Mouse (Mus musculus): Measurements from ENCODE around the gene Cpeb3. TPM values are rescaled to one million over a fixed set of nuclear protein-coding genes. Genes with fewer than 3 reads are reported as not detected.
A peak's percentile ranks its signal among the peaks of the same experiment; 100 is the strongest.

Gene Cpeb3
- polyA plus RNA-seq, 1 experiment from 2014 or later, result 9.8 TPM

DNA sequence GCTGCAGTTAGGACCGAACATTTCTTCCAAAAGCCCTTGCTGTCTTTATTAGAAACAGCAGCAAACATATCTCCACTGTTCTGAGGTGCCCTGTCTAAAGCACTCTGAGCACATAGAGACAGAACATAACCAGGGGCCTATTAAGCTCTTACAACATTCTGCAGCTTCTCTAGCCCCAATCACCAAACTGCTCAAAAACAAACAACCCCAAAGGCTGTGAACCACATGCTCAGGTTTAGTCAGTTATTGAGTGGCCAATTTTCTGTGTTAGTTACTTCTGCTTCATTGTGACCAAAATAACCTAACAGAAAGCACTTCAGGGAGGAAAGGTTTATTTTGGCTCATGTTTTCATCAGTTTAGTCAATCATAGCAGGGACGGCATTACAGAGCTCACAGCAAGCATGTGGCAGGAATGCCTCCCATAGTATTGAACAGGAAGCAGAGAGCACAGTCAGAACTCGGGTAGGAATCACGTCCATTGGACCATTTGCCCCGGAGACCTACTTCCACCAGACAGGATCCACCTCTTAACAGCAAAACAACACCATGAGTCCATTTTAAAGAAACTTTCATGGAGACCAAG lies 15.8 kb downstream of the Cpeb3 start:
- H3K27ac ChIP-seq (ENCODE audit: low read length), result no peak overlapping the region
- H3K4me1 ChIP-seq (replicated peaks; ENCODE audit: control insufficient read depth, insufficient read depth, low read length), result no peaks in the 10 kb centered on the region
- ATAC-seq, result no peak
- H3K9ac ChIP-seq (replicated peaks; ENCODE audit: low read depth, low read length), result no peak overlapping the region
- no peaks in the 10 kb centered on the region for H3K9me3 ChIP-seq (ENCODE audit: control insufficient read depth, low read length)
- WGBS, result 80% methylated on average over 5 of the region's 5 CpGs
- no peak overlapping the region for H3K4me3 ChIP-seq (replicated peaks; ENCODE audit: low read length)
- H3K36me3 ChIP-seq (ENCODE audit: control insufficient read depth, insufficient read depth), result no peaks in the 10 kb centered on the region
- H3K4me2 ChIP-seq (ENCODE audit: low read length), result no peak overlapping the region
- H3K27me3 ChIP-seq (replicated peaks; ENCODE audit: control insufficient read depth, insufficient read depth, low read length), result no peaks in the 10 kb centered on the region

DNA sequence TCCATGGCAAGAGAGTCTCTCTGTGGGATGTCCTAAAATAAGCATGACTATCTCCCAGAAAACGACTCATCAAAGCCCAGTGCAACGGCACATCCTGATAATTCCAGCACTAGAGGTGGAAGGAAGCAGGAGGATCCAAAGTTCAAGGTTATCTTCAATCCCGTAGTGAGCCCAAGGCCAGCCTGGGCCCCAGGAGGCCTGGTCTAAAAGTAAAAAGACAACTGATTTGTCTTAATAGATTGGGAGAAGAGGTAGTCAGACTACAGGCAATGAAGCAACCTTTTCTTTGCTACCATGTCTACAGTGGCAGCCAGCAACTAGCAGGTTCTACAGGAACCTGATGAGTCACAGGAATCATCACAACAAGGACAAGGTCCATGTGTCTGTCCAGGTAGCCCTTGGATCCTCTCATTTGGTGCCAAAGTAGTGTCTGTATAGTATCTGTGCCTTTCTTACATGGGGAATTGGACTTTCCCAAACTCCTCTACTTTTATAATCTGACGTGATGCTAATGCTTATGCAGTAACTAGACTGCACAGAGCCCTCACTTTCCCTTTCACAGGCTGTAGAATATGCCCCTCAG lies 19.9 kb downstream of the Cpeb3 start:
- H3K27me3 ChIP-seq (replicated peaks; ENCODE audit: control insufficient read depth, insufficient read depth, low read length), result no peaks in the 10 kb centered on the region
- H3K4me2 ChIP-seq (ENCODE audit: low read length), result no peak overlapping the region
- WGBS, result 84% methylated on average over 4 of the region's 4 CpGs
- no peaks in the 10 kb centered on the region for H3K4me1 ChIP-seq (replicated peaks; ENCODE audit: control insufficient read depth, insufficient read depth, low read length)
- no peak overlapping the region for H3K4me3 ChIP-seq (replicated peaks; ENCODE audit: low read length)
- H3K9me3 ChIP-seq (ENCODE audit: control insufficient read depth, low read length), result no peaks in the 10 kb centered on the region
- no peak overlapping the region for H3K9ac ChIP-seq (replicated peaks; ENCODE audit: low read depth, low read length)
- H3K36me3 ChIP-seq (ENCODE audit: control insufficient read depth, insufficient read depth), result no peaks in the 10 kb centered on the region
- no peak for ATAC-seq
- no peak overlapping the region for H3K27ac ChIP-seq (ENCODE audit: low read length)

DNA sequence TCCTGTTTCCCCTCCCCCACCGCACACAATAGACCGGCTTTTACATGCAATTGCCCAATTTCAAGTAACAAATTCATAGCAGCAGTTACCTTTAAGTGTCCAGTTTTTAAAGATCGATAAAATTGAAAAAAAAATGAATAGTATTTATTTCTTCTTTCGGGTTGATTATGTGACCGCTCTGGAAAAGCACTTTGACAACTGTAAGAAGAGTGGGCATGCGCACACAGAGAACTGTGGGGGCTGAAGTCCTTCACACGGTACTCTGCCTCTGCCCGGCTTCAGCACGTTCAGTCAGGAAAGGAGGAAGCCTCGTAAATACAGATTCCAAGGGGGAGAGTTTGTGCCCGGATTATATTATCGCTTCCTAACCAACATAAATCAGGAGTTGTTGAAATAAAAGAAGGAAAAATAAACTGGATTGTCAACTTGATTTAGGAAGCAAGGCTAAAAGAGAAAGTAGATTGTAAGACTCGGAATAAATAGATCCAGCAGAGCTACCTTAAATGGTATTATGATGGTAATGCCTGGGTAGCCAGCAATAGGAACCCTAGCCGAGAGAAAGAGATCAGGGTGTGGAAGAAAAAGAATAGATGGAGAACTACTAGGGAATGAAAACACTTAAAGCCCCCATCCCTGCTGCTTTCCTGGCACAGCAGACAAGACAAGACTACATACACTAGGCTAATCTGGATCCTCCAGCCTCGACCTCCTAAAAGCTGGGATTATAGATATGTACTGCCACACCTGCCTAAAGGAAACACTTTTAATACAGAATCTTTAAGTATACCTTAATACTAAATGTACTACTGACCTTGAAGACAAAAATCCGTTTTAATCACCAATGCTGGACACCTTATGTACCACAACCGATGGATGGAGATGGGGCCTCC lies 30.3 kb downstream of the Cpeb3 start:
- peak overlapping the region; percentile 29; the same call in 1 of the 2 replicates for H3K27ac ChIP-seq (ENCODE audit: low read length)
- H3K4me2 ChIP-seq (ENCODE audit: low read length), result peak overlapping the region; percentile 44
- WGBS, result 17% methylated on average over 17 of the region's 17 CpGs
- ATAC-seq, result peak; percentile 82
- H3K9ac ChIP-seq (replicated peaks; ENCODE audit: low read depth, low read length), result peak overlapping the region; percentile 18; the same call in 1 of the 2 replicates
- no peaks in the 10 kb centered on the region for H3K9me3 ChIP-seq (ENCODE audit: control insufficient read depth, low read length)
- no peaks in the 10 kb centered on the region for H3K36me3 ChIP-seq (ENCODE audit: control insufficient read depth, insufficient read depth)
- peak overlapping the region; percentile 50 for H3K4me3 ChIP-seq (replicated peaks; ENCODE audit: low read length)
- no peaks in the 10 kb centered on the region for H3K27me3 ChIP-seq (replicated peaks; ENCODE audit: control insufficient read depth, insufficient read depth, low read length)
- peaks cover 19% of the 10 kb centered on the region for H3K4me1 ChIP-seq (replicated peaks; ENCODE audit: control insufficient read depth, insufficient read depth, low read length)

DNA sequence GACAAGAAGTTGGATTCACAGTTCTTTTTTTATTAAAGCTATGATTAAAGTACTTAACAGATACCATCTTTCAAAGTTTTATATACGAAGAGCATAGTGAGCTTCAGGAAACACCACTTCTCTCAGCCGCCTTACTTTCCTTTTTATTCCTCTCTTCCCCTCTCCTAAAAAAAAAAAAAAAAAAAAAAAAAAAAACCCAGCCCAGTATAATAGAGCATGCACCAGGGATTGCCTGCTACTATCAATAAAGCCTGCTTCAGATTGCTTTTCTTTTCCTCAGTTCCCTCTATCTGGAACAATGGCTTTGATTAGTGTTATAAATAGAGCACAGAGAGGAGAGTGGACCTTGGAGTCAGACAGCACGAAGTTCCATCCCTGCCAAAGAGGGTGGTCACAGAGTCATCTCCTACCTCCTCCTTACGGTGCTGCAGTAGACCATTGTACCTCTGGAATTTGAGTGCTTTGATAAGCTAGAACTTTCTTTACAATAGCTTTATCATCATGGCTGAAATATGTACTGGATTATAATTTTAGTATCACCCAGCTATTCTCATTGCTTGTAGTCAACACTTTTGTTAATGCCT lies 31.4 kb downstream of the Cpeb3 start:
- Histone ChIP-seq H3K4me2 (ENCODE audit: low read length) (peak overlapping the region; percentile 47), H3K36me3 (ENCODE audit: control insufficient read depth, insufficient read depth) (no peaks in the 10 kb centered on the region), H3K27ac (ENCODE audit: low read length) (no peak overlapping the region), H3K4me1 (replicated peaks; ENCODE audit: control insufficient read depth, insufficient read depth, low read length) (peaks cover 30% of the 10 kb centered on the region), H3K9me3 (ENCODE audit: control insufficient read depth, low read length) (no peaks in the 10 kb centered on the region), H3K27me3 (replicated peaks; ENCODE audit: control insufficient read depth, insufficient read depth, low read length) (no peaks in the 10 kb centered on the region), H3K4me3 (replicated peaks; ENCODE audit: low read length) (peak overlapping the region; percentile 23), H3K9ac (replicated peaks; ENCODE audit: low read depth, low read length) (no peak overlapping the region)
- no peak for ATAC-seq
- WGBS, result 36% methylated on average over 4 of the region's 4 CpGs

DNA sequence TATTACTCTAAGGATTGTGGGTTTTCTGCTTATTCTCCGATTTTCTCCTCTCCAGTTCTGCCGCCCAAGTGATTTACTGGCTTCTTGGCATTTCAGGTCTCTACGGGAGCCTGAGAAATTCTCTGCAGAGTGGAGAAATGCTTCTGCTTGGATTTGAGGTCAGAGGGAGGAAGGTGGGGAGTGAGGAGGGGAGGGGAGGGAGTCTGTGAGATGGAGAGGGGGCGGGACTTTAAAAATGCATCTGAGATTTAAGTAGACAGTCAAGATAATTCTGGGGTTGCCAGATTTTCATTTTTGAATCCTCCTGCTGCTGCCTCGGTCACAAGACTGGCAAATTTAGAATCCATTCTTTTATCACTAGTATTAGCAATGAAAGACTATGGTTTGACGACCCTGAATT lies 32.5 kb downstream of the Cpeb3 start:
- peak overlapping the region; percentile 81 for H3K9ac ChIP-seq (replicated peaks; ENCODE audit: low read depth, low read length)
- no peak for ATAC-seq
- peak overlapping the region; percentile 94 for H3K4me2 ChIP-seq (ENCODE audit: low read length)
- H3K9me3 ChIP-seq (ENCODE audit: control insufficient read depth, low read length), result no peaks in the 10 kb centered on the region
- peak overlapping the region; percentile 77 for H3K4me3 ChIP-seq (replicated peaks; ENCODE audit: low read length)
- no peaks in the 10 kb centered on the region for H3K36me3 ChIP-seq (ENCODE audit: control insufficient read depth, insufficient read depth)
- peak overlapping the region; percentile 93 for H3K27ac ChIP-seq (ENCODE audit: low read length)
- no peaks in the 10 kb centered on the region for H3K27me3 ChIP-seq (replicated peaks; ENCODE audit: control insufficient read depth, insufficient read depth, low read length)
- 8% methylated on average over 6 of the region's 6 CpGs for WGBS
- peaks cover 35% of the 10 kb centered on the region for H3K4me1 ChIP-seq (replicated peaks; ENCODE audit: control insufficient read depth, insufficient read depth, low read length)

DNA sequence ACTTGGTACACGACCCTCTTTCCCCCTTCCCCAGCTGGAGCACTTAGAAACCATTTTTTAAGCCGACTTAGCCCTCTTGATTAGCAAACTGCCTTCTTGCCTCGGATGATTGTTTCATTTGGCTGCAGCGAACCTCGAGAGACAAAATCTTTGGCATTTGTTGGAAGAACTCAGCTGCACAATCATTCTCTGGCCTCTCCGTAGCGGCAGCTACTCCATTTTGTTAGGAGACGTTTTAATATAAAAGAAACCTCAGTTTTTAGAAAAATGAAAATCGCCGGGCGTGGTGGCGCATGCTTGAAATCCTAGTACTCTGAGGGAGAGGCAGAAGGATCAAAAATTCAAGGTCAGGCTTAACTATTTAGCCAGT lies 33.0 kb downstream of the Cpeb3 start:
- Histone ChIP-seq H3K27me3 (replicated peaks; ENCODE audit: control insufficient read depth, insufficient read depth, low read length) (no peaks in the 10 kb centered on the region), H3K36me3 (ENCODE audit: control insufficient read depth, insufficient read depth) (peaks cover 2% of the 10 kb centered on the region; the same call in 1 of the 2 replicates), H3K4me2 (ENCODE audit: low read length) (peak overlapping the region; percentile 94), H3K4me1 (replicated peaks; ENCODE audit: control insufficient read depth, insufficient read depth, low read length) (peaks cover 35% of the 10 kb centered on the region), H3K27ac (ENCODE audit: low read length) (peak overlapping the region; percentile 93), H3K9me3 (ENCODE audit: control insufficient read depth, low read length) (no peaks in the 10 kb centered on the region), H3K4me3 (replicated peaks; ENCODE audit: low read length) (peak overlapping the region; percentile 77), H3K9ac (replicated peaks; ENCODE audit: low read depth, low read length) (peak overlapping the region; percentile 81)
- WGBS, result under 1% methylated on average over 12 of the region's 12 CpGs
- no peak for ATAC-seq

DNA sequence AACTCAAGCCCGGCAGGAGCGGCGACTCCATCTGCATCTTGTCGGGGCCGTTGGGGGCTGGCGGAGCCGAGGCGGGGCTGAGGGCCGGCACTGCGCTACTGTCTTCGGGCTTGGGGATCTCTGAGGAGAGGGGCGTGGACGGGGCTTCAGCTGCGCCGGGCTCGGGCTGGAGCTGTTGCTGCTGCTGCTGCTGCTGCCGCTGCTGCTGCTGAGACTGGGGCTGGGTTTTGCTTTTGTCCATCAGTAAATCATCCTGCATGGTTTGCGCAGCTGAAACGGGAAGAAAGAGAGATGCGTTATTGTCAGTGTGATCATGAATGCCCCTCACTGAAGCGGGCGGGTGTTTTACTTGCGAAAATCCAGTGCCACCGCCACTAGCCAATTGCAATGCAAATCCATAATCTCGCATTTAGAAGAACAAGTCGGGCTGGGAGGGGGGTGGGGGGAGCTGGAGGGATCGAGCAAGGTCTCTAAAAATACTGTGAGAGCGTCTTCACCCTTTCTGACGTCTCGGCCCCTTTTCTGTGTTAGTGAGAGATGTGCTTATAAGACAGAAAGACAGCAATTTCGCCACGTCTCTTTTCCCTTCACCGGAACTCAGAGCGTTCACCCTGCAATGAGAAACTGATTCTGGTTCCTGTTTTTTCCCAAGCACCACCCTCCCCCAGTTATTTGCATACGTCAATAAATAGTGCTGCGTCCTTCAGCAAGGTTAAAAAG lies 33.5 kb downstream of the Cpeb3 start:
- Histone ChIP-seq H3K27ac (ENCODE audit: low read length) (peak overlapping the region; percentile 93), H3K9me3 (ENCODE audit: control insufficient read depth, low read length) (no peaks in the 10 kb centered on the region), H3K9ac (replicated peaks; ENCODE audit: low read depth, low read length) (peak overlapping the region; percentile 81), H3K4me2 (ENCODE audit: low read length) (peak overlapping the region; percentile 94), H3K27me3 (replicated peaks; ENCODE audit: control insufficient read depth, insufficient read depth, low read length) (no peaks in the 10 kb centered on the region), H3K4me3 (replicated peaks; ENCODE audit: low read length) (peak overlapping the region; percentile 77), H3K36me3 (ENCODE audit: control insufficient read depth, insufficient read depth) (peaks cover 2% of the 10 kb centered on the region; the same call in 1 of the 2 replicates), H3K4me1 (replicated peaks; ENCODE audit: control insufficient read depth, insufficient read depth, low read length) (peaks cover 35% of the 10 kb centered on the region)
- ATAC-seq, result peak; percentile 78
- under 1% methylated on average over 34 of the region's 36 CpGs for WGBS

DNA sequence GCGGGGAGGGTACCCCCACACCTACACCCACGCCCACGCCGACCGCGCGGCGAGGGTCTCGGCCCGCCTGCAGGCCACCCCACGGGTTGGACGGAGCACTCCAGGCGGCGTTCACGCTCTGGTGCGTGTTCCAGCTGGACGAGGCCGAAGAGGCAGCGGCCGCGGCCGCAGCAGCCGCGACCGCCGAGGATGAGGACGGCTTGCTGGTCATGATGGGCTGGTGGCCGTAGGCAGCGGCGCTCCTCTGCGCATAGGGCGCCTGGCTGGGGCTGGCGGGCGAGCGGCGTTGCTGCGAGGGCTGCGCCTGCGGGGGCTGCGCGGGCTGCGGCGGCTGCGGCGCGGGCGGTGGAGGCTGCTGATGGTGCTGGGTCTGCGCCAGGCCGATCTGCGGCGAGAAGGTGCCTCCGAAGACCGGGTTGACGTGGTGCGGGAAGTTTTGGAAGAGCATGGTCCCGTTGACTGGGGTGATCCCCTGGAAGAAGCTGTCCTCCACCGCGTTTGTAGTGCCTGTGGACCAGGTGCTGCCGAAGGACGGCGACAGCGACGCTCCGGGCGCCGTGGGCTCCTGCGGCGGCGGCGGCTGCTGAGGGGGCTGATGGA lies 34.2 kb downstream of the Cpeb3 start:
- ATAC-seq, result peak; percentile 71

More for the DNA sequence above, 34.2 kb downstream of the Cpeb3 start:
- Histone ChIP-seq H3K4me2 (ENCODE audit: low read length) (peak overlapping the region; percentile 94), H3K36me3 (ENCODE audit: control insufficient read depth, insufficient read depth) (peaks cover 2% of the 10 kb centered on the region; the same call in 1 of the 2 replicates), H3K27ac (ENCODE audit: low read length) (peak overlapping the region; percentile 93), H3K27me3 (replicated peaks; ENCODE audit: control insufficient read depth, insufficient read depth, low read length) (no peaks in the 10 kb centered on the region), H3K9ac (replicated peaks; ENCODE audit: low read depth, low read length) (peak overlapping the region; percentile 81), H3K4me1 (replicated peaks; ENCODE audit: control insufficient read depth, insufficient read depth, low read length) (peaks cover 35% of the 10 kb centered on the region), H3K4me3 (replicated peaks; ENCODE audit: low read length) (peak overlapping the region; percentile 77), H3K9me3 (ENCODE audit: control insufficient read depth, low read length) (no peaks in the 10 kb centered on the region)
- under 1% methylated on average over 70 of the region's 70 CpGs for WGBS
